Mouse (Mus musculus): ENCODE results near the gene Ddx19b. TPM values are rescaled to one million over a fixed set of nuclear protein-coding genes. Genes with fewer than 3 reads are reported as not detected.

The Ddx19b gene
- polyA plus RNA-seq, 1 experiment from 2014 or later = 7.4 TPM

Small RNA genes within 50 kb of the gene (microRNA-seq; reads per million reads assigned to microRNA genes)
- gene Gm24103 (not detected), gene Mir3473d (not detected)

Other genes starting within 250 kb of the Ddx19b start
- gene Il34, start 225.8 kb downstream of the Ddx19b start, polyA plus RNA-seq (2014; fragmentation: Nextera tagmentation; extraction: Ambion mirVana) = not detected in 2 replicates
- gene Cog4, start 185.2 kb downstream of the Ddx19b start, polyA plus RNA-seq (2014; fragmentation: Nextera tagmentation; extraction: Ambion mirVana) = 71.0 and 73.5 TPM in 2 replicates
- 201 and 217 TPM in 2 replicates for gene Sf3b3, start 185.0 kb downstream of the Ddx19b start, polyA plus RNA-seq (2014; fragmentation: Nextera tagmentation; extraction: Ambion mirVana)
- gene Fuk, start 129.3 kb downstream of the Ddx19b start, polyA plus RNA-seq (2014; fragmentation: Nextera tagmentation; extraction: Ambion mirVana) = 6.4 and 7.5 TPM in 2 replicates
- gene St3gal2, start 111.8 kb downstream of the Ddx19b start, polyA plus RNA-seq (2014; fragmentation: Nextera tagmentation; extraction: Ambion mirVana) = 18.2 and 19.1 TPM in 2 replicates
- 33.7 and 34.3 TPM in 2 replicates for gene Ddx19a, start 34.0 kb downstream of the Ddx19b start, polyA plus RNA-seq (2014; fragmentation: Nextera tagmentation; extraction: Ambion mirVana)
- 79.7 and 89.6 TPM in 2 replicates for gene Aars, start 1.4 kb upstream of the Ddx19b start, polyA plus RNA-seq (2014; fragmentation: Nextera tagmentation; extraction: Ambion mirVana)
- gene Exosc6, start 24.6 kb upstream of the Ddx19b start, polyA plus RNA-seq (2014; fragmentation: Nextera tagmentation; extraction: Ambion mirVana) = 11.4 and 16.4 TPM in 2 replicates
- gene Clec18a, start 60.7 kb upstream of the Ddx19b start, polyA plus RNA-seq (2014; fragmentation: Nextera tagmentation; extraction: Ambion mirVana) = 0.38 and 0.55 TPM in 2 replicates
- 5.3 and 6.2 TPM in 2 replicates for gene Pdpr, start 62.9 kb upstream of the Ddx19b start, polyA plus RNA-seq (2014; fragmentation: Nextera tagmentation; extraction: Ambion mirVana)
- 78.3 and 83.2 TPM in 2 replicates for gene Glg1, start 227.5 kb upstream of the Ddx19b start, polyA plus RNA-seq (2014; fragmentation: Nextera tagmentation; extraction: Ambion mirVana)